17 mouse cellular contexts compared by ENCODE assay signal in the genomic region with DNA sequence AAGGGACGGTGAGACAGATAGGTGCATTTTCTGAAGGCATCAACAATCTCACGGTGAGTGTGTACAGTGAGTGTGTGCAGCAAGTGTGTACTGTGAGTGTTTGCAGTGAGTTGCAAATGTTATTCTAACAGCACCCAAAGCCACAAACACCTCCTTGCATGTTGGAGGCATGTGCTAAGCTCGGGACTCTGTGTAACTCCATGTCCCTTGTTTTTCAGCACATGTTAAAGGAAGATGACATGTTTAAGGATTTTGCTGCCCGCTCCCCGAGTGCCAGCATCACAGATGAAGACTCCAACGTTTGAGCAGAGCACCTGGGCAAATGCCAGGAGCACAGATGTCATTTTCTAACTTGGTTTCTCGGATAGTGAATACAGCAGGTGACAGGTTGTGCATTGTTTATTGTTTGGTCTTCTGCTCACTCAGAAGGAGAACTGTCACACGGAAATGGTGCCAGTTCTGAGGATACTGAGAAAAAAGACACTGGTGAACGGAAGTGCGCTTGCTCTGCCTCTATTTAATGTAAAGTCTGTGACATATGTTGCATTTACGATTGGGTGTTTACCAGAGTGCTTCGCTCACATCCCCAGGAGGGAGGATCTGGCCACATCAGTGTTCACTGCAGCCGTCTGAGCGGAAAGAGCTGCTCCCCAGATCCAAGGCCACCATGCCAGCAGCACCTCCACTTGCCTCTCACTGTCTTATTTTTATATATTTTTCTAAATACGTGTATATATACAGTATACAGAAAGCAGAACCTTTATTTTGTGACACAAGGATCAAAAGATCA. TPM values are rescaled to one million over a fixed set of nuclear protein-coding genes. Genes with fewer than 3 reads are reported as not detected.
A peak's percentile ranks its signal among the peaks of the same experiment; 100 is the strongest.
DNase-seq lines count a peak whose midpoint lies in the region; ATAC-seq and TF ChIP-seq lines count a peak whose summit lies in the region.
"Had no signal": no experiment of that assay in that cellular context is flagged by ENCODE, and none has a peak within 500 bp of the region (broad histone marks: within the 10 kb centered on the region; RNA-seq: fewer than 3 reads in every experiment).

No protein-coding gene starts in this region.

- WGBS in neural tube, embryonic 15.5 days = 81% methylated on average over 15 of the region's 15 CpGs
- WGBS in stomach, postnatal 0 days = 87% methylated on average over 15 of the region's 15 CpGs

- no peak overlapping the region for H3K4me2 ChIP-seq in neural tube, embryonic 15.5 days
- H3K4me2 ChIP-seq in stomach, postnatal 0 days (replicated peaks; ENCODE audit: low read depth) = no peak overlapping the region
- H3K4me2 ChIP-seq: heart, embryonic 15.5 days; midbrain, embryonic 15.5 days had no signal

- H3K27ac ChIP-seq in neural tube, embryonic 15.5 days (replicated peaks) = no peak overlapping the region
- H3K27ac ChIP-seq in stomach, postnatal 0 days (replicated peaks) = no peak overlapping the region
- H3K27ac ChIP-seq: heart, embryonic 15.5 days; hindbrain, embryonic 10.5 days; midbrain, embryonic 15.5 days had no signal

- H3K4me1 ChIP-seq in neural tube, embryonic 15.5 days = no peaks in the 10 kb centered on the region
- H3K4me1 ChIP-seq in stomach, postnatal 0 days (replicated peaks; ENCODE audit: control insufficient read depth, insufficient read depth) = no peaks in the 10 kb centered on the region
- H3K4me1 ChIP-seq: midbrain, embryonic 15.5 days had no signal

- H3K9ac ChIP-seq in neural tube, embryonic 15.5 days (replicated peaks) = no peak overlapping the region
- no peak overlapping the region for H3K9ac ChIP-seq in stomach, postnatal 0 days (ENCODE audit: low read length)
- H3K9ac ChIP-seq: heart, embryonic 15.5 days; midbrain, embryonic 15.5 days had no signal

- no peak for TF ChIP-seq CTCF in stomach, postnatal 0 days (IDR thresholded peaks at IDR 0.05; ENCODE audit: low read depth)

- peak; percentile 32; the same call in 1 of the 2 replicates for ATAC-seq in frontal cortex, adult (ENCODE audit: low TSS enrichment)
- ATAC-seq in neural tube, embryonic 15.5 days (ENCODE audit: low FRiP score) = no peak
- ATAC-seq in stomach, postnatal 0 days (ENCODE audit: low FRiP score, low TSS enrichment) = no peak
- ATAC-seq in CD4-positive, CD25-positive, alpha-beta regulatory T cell, adult 4 months = no peak
- ATAC-seq: inflammation-experienced regulatory T-cells, adult 6 months; midbrain, embryonic 15.5 days had no signal

- no peaks in the 10 kb centered on the region; the same call in 1 of the 2 replicates for H3K36me3 ChIP-seq in neural tube, embryonic 15.5 days
- H3K36me3 ChIP-seq in stomach, postnatal 0 days (ENCODE audit: control insufficient read depth, insufficient read depth, low read length) = peaks cover 20% of the 10 kb centered on the region; the same call in 1 of the 2 replicates
- H3K36me3 ChIP-seq: midbrain, embryonic 15.5 days had no signal

- no peak for DNase-seq in frontal cortex, adult 2 months (ENCODE audit: extremely low spot score in 1 of 2, low spot score in 1 of 2)
- peak; percentile 4 for DNase-seq in neural tube, embryonic 10.5 days (ENCODE audit: extremely low spot score, low spot score)
- peak; percentile 76 for DNase-seq in cerebellum, adult 9-11 months
- DNase-seq in stomach, postnatal 0 days (ENCODE audit: low spot score) = peak; percentile 7
- DNase-seq in T-cell, adult 2 months (ENCODE audit: low spot score) = no peak
- DNase-seq: kidney, adult 2 months; kidney, postnatal 10 days; liver; lung, adult 18-20 months; lung, postnatal 14 days had no signal

- H3K9me3 ChIP-seq in neural tube, embryonic 15.5 days (replicated peaks) = no peaks in the 10 kb centered on the region
- no peaks in the 10 kb centered on the region for H3K9me3 ChIP-seq in stomach, postnatal 0 days (ENCODE audit: control insufficient read depth, low read length)
- H3K9me3 ChIP-seq: heart, embryonic 15.5 days; hindbrain, embryonic 10.5 days; midbrain, embryonic 15.5 days had no signal

- no peaks in the 10 kb centered on the region for H3K27me3 ChIP-seq in neural tube, embryonic 15.5 days (replicated peaks)
- H3K27me3 ChIP-seq in stomach, postnatal 0 days (ENCODE audit: control insufficient read depth, insufficient read depth, low read length) = no peaks in the 10 kb centered on the region
- H3K27me3 ChIP-seq: heart, embryonic 15.5 days; midbrain, embryonic 15.5 days had no signal

- H3K4me3 ChIP-seq in neural tube, embryonic 15.5 days (replicated peaks) = no peak overlapping the region
- no peak overlapping the region for H3K4me3 ChIP-seq in stomach, postnatal 0 days (ENCODE audit: low read depth, low read length)
- H3K4me3 ChIP-seq: heart, embryonic 15.5 days; hindbrain, embryonic 10.5 days; midbrain, embryonic 15.5 days had no signal

- TF ChIP-seq EP300 in stomach, postnatal 0 days (optimal IDR thresholded peaks at IDR 0.05) = no peak

RNA-seq across cellular contexts. Expression of a gene that starts 2.1 kb away (rescaled TPM):
- 3.4 and 3.8 TPM in 2 replicates for polyA plus RNA-seq in frontal cortex, adult 2 months (2012; rRNA removed)
- 0.88 and 0.95 TPM in 2 replicates for polyA plus RNA-seq in neural tube, embryonic 15.5 days (2015; fragmentation: Nextera tagmentation; extraction: Ambion mirVana)
- 173 and 196 TPM in 2 replicates for polyA plus RNA-seq in stomach, postnatal 0 days (2015; fragmentation: Nextera tagmentation; extraction: Ambion mirVana)
- under 1 TPM; 0.49 to 0.90 TPM for polyA plus RNA-seq in CD4-positive, CD25-positive, alpha-beta regulatory T cell, adult 4 months (2017; shearing (Covaris generic))

RNA-seq across cellular contexts. Expression of a gene that starts 12.3 kb away (rescaled TPM):
- 32.6 and 35.4 TPM in 2 replicates for polyA plus RNA-seq in frontal cortex, adult 2 months (2012; rRNA removed)
- 83.9 and 92.8 TPM in 2 replicates for polyA plus RNA-seq in neural tube, embryonic 15.5 days (2015; fragmentation: Nextera tagmentation; extraction: Ambion mirVana)
- polyA plus RNA-seq in stomach, postnatal 0 days (2015; fragmentation: Nextera tagmentation; extraction: Ambion mirVana) = 101 and 107 TPM in 2 replicates
- polyA plus RNA-seq in CD4-positive, CD25-positive, alpha-beta regulatory T cell, adult 4 months (2017; shearing (Covaris generic)) = 10 to 100 TPM; 70.2 to 75.6 TPM

RNA-seq across cellular contexts. Expression of a gene that starts 56.5 kb away (rescaled TPM):
- 0.21 and 0.54 TPM in 2 replicates for polyA plus RNA-seq in frontal cortex, adult 2 months (2012; rRNA removed)
- polyA plus RNA-seq in neural tube, embryonic 15.5 days (2015; fragmentation: Nextera tagmentation; extraction: Ambion mirVana) = 1.1 and 1.2 TPM in 2 replicates
- polyA plus RNA-seq in stomach, postnatal 0 days (2015; fragmentation: Nextera tagmentation; extraction: Ambion mirVana) = 2.4 and 3.2 TPM in 2 replicates
- 1 to 10 TPM; 1.4 to 1.6 TPM for polyA plus RNA-seq in CD4-positive, CD25-positive, alpha-beta regulatory T cell, adult 4 months (2017; shearing (Covaris generic))

Comparison
In these comparisons a context has a peak if more than half of its experiments do, and no peak if none do; other contexts are left out.
1. DNase-seq: peak in neural tube, embryonic 10.5 days (single experiment), cerebellum, adult 9-11 months (single experiment) and stomach, postnatal 0 days (single experiment); none in frontal cortex, adult 2 months (0 of 2) and T-cell, adult 2 months (single experiment).
2. RNA of a gene that starts 2.1 kb away (polyA plus RNA-seq): 173 to 196 TPM in stomach, postnatal 0 days; 3.4 to 3.8 TPM in frontal cortex, adult 2 months, 0.49 to 0.90 TPM in CD4-positive, CD25-positive, alpha-beta regulatory T cell, adult 4 months and 0.88 to 0.95 TPM in neural tube, embryonic 15.5 days; every median in the first group is over 10 times any median in the second.